Mouse (Mus musculus) lung, adult 2 months (tissue): ENCODE data around the gene Ang5. TPM values are rescaled to one million over a fixed set of nuclear protein-coding genes. Genes with fewer than 3 reads are reported as not detected.
A peak's percentile ranks its signal among the peaks of the same experiment; 100 is the strongest.
"Not testable (repeated sequence)": the region's sequence is repeated elsewhere in the genome, so short reads cannot be mapped to it uniquely, and the experiment has no call there.

Experiments used
- DNase-seq: peaks from one replicate; pipeline ENCODE4 v3.0.0; 2022
- H3K4me1 ChIP-seq: fragments of 200-500 bp; 2 replicates; pipeline ENCODE4 v1.6.1; 2011; ENCODE audit warnings: low read length; ENCODE audit not compliant: control insufficient read depth, insufficient read depth
- H3K4me3 ChIP-seq: fragments of 200-500 bp; replicated peaks from 2 replicates; pipeline ENCODE3; 2011; ENCODE audit warnings: low read depth, mild to moderate bottlenecking, control low read depth, low read length; ENCODE audit errors: extremely low read depth
- CTCF ChIP-seq: fragments of 200-500 bp; IDR thresholded peaks from 2 replicates; pipeline ENCODE4 v1.5.1; 2011; ENCODE audit warnings: mild to moderate bottlenecking, low read length, control low read depth; ENCODE audit not compliant: insufficient read depth
- POLR2A ChIP-seq: fragments of 200-500 bp; IDR thresholded peaks from 2 replicates; pipeline ENCODE4 v1.6.1; 2011; ENCODE audit warnings: low read depth, mild to moderate bottlenecking, control low read depth, low read length, borderline replicate concordance; ENCODE audit errors: extremely low read depth
- WGBS: fragments of 180-500 bp; shearing (Covaris S2); methylation state at CpG from one replicate; pipeline ENCODE4 v1.1.7; 2018; 5-methylcytosine and 5-hydroxymethylcytosine counted together
- polyA plus RNA-seq: library from polyadenylated mRNA; depleted of rRNA; stranded (reverse); fragments of >200 nt; gene quantifications from 2 replicates; pipeline ENCODE4 v1.2.3, GENCODE M21; 2012; rRNA removed

Ang5 gene
- polyA plus RNA-seq, 1 experiment: not detected

DNA sequence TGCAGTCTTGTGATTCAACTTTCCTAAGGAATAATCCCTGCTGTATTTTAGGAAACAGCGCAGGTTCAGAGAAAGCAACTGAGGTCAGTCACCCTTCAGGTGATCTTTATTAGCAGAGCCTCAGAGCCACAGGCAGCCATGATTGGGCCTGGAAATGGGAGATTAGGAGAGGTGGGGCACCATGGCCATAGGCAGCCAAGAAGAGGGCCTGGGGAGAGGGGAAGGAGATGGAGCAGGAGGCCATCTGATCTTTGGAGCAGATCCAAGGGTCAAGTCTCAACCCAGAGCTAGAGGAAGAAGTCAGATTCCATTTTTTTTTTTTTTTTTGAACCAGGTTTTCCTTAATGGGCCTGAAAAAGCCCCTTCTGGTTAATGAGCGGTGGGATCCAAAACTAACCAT, 29.3 kb downstream of the Ang5 start:
- 89% methylated on average over 2 of the region's 2 CpGs for WGBS
- Histone ChIP-seq H3K4me3 (no peak overlapping the region), H3K4me1 (no peaks in the 10 kb centered on the region)
- DNase-seq: no peak
- TF ChIP-seq POLR2A (no peak), CTCF (no peak)

DNA sequence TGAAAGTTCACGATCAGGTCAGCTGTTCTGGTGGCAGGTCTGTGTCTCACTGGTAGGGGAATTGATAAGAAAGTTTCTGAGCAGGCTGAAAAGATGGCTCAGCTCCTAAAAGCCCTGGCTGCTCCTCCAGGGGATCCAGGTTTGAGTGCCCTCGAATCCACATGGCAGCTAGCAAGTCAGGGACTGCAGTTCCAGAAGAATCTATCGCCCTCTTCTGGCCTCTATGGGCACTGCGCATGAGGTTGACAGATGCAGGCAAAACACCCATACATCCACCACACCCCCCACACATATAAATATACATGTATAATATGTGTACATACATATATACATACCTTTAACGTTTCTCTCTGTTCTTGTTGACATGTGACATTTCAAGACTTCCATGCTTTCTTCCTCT, 30.5 kb downstream of the Ang5 start:
- H3K4me3 ChIP-seq, H3K4me1 ChIP-seq: not testable (repeated sequence)
- WGBS: 17% methylated on average over 5 of the region's 5 CpGs
- TF ChIP-seq CTCF: peak; percentile 66; the same call in 1 of the 2 replicates
- peak; percentile 61 for DNase-seq

DNA sequence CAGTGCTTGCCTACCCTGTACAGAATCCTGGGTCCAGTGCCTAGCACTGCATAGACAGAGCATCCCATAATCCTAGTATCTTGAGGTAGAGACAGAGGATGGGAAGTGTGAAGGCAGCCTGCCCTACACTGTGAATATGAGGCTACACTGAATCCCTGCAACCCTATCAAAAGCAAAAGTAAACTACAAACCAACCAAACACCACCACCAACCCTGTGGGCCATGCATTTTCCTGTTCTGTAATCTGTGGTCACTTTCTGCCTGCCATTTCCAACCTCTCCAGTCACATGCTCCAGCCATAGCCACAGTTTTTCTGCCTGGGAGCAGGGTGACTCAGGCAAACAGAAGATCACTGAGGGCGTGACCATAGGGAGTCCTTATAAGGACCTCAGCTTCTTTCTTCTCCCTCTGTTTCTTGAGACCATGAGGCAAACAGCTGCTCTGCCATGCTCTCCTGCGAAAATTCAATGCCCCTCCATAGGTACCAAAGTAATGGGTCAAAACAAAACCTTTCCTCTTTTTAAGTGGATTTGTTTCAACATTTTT, 41.7 kb downstream of the Ang5 start:
- not testable (repeated sequence) for DNase-seq, H3K4me3 ChIP-seq, H3K4me1 ChIP-seq
- 72% methylated on average over 2 of the region's 2 CpGs for WGBS

DNA sequence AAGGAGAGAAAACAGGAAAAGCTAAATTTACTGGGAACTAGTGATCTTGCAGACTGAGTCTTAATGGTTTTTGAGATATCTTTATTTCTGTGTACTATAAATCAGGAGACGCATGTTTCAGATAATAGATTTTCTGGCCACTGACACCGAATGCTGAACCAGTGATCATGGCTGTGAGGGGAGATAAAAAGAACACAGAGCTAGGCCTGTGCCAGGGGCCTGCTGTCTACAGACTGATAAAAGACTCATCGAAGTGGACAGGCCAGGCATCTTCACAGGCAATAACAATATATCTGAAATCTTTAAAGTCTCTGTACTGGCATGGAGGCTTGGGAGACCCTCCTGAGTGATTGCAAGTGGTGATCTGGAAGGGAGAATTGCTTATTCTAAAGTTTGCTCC, 44.7 kb downstream of the Ang5 start:
- Histone ChIP-seq H3K4me1 (no peaks in the 10 kb centered on the region), H3K4me3 (no peak overlapping the region)
- DNase-seq: no peak
- TF ChIP-seq CTCF (no peak), POLR2A (no peak)
- 70% methylated on average over 3 of the region's 3 CpGs for WGBS

DNA sequence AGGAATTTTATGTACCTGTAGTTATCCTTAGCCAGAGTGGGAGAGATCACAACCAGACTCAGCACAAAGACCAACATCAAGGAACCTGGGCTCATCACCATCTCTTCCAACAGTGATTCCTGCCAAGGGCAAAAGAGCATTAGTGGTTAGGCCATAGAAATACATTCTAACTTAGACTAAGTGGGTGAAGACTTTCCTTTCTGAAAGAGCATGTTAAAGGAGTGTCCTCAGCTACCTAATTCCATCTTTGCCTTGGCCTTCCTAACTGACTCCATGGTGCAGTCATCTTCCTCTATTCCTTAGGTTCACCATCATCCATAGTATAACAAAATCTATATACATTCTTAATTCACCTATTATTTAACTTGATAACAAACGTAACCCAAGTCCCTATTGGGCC, 45.3 kb downstream of the Ang5 start, which contains the start of gene Ang6:
Gene Ang6, minus strand, starts transcription at position 101 of the 400 bp plus-strand sequence.
- Histone ChIP-seq H3K4me1 (no peaks in the 10 kb centered on the region), H3K4me3 (no peak within 1 kb of the TSS)
- DNase-seq: no peak
- WGBS: 61% methylated on average over 1 of the region's 1 CpGs
- TF ChIP-seq POLR2A (no peak), CTCF (no peak)

DNA sequence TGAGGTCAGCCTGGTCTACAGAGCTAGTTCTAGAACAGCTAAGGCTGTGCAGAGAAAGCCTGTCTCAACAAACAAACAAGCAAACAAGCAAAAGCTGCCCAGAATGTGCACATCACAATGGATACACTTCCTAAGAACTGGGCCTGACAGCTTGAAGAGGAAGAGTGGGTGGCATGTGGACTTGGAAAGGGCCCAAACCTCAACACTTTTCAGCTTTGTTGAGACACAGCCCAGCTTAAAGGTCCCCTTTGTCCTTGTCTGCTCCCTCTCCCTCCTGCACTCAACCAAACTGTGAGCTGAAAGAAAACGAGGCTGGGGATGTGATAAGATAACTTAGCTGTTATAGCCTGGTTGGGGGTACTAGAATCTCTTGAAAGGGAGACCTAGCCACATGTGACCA, 51.2 kb downstream of the Ang5 start:
- no CpG with 5 or more reads among the region's 1 CpGs for WGBS
- not testable (repeated sequence) for DNase-seq, H3K4me3 ChIP-seq, H3K4me1 ChIP-seq

DNA sequence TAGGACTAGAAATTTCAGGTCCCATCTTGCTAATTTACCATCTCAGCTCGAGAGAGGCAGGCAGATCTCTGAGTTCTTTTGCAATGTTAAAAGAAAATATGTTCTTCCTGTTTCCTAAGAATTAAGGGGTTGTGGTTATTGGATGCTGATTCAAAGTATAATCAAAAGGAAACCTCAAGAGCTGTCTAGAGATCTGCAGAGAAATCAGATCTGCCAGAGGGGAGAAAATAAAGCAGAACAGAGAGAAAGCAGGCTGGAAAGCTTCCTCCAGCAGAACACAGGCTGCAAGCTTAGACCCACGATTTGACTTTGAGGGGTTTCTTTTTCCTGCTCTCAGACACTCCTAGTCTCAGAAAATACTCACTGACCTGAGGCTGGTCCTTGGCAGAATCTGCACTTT, 52.8 kb downstream of the Ang5 start:
- DNase-seq, H3K4me3 ChIP-seq, H3K4me1 ChIP-seq: not testable (repeated sequence)
- WGBS: 28% methylated on average over 2 of the region's 2 CpGs

Other genes with a start within 250 kb of the Ang5 start
- not detected in 2 replicates for gene Gm16506, start 229.6 kb upstream of the Ang5 start, polyA plus RNA-seq
- gene Gm6526, start 209.2 kb upstream of the Ang5 start, polyA plus RNA-seq: not detected in 2 replicates
- not detected in 2 replicates for gene Gm8180, start 172.3 kb upstream of the Ang5 start, polyA plus RNA-seq
- 60.1 and 70.5 TPM in 2 replicates for gene Ear1, start 81.6 kb upstream of the Ang5 start, polyA plus RNA-seq
- not detected in 2 replicates for gene Ear10, start 33.5 kb upstream of the Ang5 start, polyA plus RNA-seq
- gene Gm8113, start 31.7 kb upstream of the Ang5 start, polyA plus RNA-seq: 2.0 and 2.3 TPM in 2 replicates
- gene Ang6, start 45.2 kb downstream of the Ang5 start, polyA plus RNA-seq: not detected in 2 replicates
- gene Ear2, start 145.6 kb downstream of the Ang5 start, polyA plus RNA-seq: 277 and 332 TPM in 2 replicates
- gene Gm3327, start 166.8 kb downstream of the Ang5 start, polyA plus RNA-seq: not detected in 2 replicates
- gene Gm8212, start 240.6 kb downstream of the Ang5 start, polyA plus RNA-seq: not detected in 2 replicates